In the genomic region with DNA sequence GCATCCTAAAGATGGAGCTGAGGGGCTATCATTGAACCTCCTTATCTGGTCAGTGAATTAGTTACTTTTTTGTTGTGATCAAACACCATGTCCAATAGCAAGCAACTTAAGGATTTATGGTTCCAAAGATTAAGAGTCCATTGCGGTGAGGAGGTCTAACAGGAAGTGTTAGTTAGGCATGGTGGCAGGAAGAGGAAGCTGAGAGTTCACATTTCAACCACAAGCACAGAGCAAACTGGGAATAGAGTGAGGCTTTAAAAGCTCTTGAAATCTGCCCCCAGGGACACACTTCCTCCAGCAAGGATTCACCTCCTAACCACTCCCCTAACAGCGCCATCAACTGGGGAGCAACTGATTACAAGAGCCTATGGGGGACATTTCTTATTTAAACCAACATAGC, we compare ENCODE assay signal across 11 mouse cellular contexts.
"Had no signal": no experiment of that assay in that cellular context is flagged by ENCODE, and none has a peak within 500 bp of the region (broad histone marks: within the 10 kb centered on the region; RNA-seq: fewer than 3 reads in every experiment).

No protein-coding gene starts in this region.

- ATAC-seq: midbrain, embryonic 16.5 days had no signal

- H3K36me3 ChIP-seq: limb, embryonic 13.5 days; midbrain, embryonic 12.5 days; neural tube, embryonic 13.5 days had no signal

- H3K27ac ChIP-seq: limb, embryonic 13.5 days; midbrain, embryonic 12.5 days; neural tube, embryonic 13.5 days had no signal

- H3K4me2 ChIP-seq: limb, embryonic 13.5 days; liver, embryonic 11.5 days; midbrain, embryonic 12.5 days; neural tube, embryonic 13.5 days had no signal

- H3K27me3 ChIP-seq: limb, embryonic 13.5 days; midbrain, embryonic 12.5 days; neural tube, embryonic 13.5 days had no signal

- H3K9me3 ChIP-seq: limb, embryonic 13.5 days; midbrain, embryonic 12.5 days; neural tube, embryonic 13.5 days had no signal

- DNase-seq: left cerebral cortex, postnatal 4 days; retina, postnatal 1 day; right cerebral cortex, postnatal 4 days; spleen, adult 18-20 months; thymus, adult 18-20 months; thymus, postnatal 14 days had no signal

- H3K9ac ChIP-seq: limb, embryonic 13.5 days; midbrain, embryonic 12.5 days; neural tube, embryonic 13.5 days had no signal

- H3K4me3 ChIP-seq: limb, embryonic 13.5 days; midbrain, embryonic 12.5 days; neural tube, embryonic 13.5 days had no signal
